8 mouse cellular contexts compared by ENCODE assay signal in the genomic region with DNA sequence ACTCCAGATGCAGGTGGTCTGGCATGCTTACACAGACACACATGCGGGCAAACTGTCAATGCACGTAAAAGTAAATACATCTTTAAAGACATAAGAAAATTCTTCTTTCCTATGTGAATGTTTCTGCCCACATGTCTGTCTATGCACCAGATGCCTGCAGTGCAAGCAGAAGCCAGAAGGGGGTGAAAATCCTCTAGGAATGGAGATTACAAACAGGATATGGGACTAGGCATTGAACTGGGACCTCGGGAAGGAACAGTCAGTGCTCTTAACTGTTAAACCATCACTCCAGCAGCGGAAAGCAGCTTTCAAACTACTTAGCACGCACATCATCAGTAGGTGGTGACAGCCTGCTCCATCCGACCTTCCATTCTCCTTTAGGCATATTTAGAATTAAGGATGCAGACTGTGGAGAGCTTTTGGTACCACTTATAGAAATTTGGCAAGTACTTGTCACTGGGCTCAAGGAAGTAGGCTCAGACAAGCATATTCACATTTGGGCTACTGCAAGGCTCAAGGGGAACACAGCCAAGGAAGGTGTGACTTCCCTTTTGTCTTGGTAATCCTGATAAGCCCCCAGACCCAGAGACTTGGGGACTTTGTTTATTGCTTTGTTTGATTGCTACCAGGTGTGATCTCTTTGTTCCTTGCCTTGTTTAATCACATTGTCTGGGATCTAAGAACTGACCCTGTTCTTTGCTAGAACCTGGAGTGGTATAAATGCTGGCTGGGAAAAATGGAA. TPM values are rescaled to one million over a fixed set of nuclear protein-coding genes. Genes with fewer than 3 reads are reported as not detected.
DNase-seq lines count a peak whose midpoint lies in the region; ATAC-seq and TF ChIP-seq lines count a peak whose summit lies in the region.

No protein-coding gene starts in this region.

- no peak for TF ChIP-seq POLR2A in myocyte (IDR thresholded peaks at IDR 0.05; ENCODE audit: insufficient read length, low read depth)

- intact Hi-C loops in heart, postnatal 25 days (cut with DNase I), result loop anchor here (1.0 to 2.0 kb wide), 2 partner anchors 126 to 190 kb away; no protein-coding TSS in a partner anchor

- H3K79me2 ChIP-seq in myocyte (ENCODE audit: control insufficient read depth, insufficient read depth), result no peaks in the 10 kb centered on the region

- H3K36me3 ChIP-seq in G1E (replicated peaks) (no peaks in the 10 kb centered on the region), myocyte (ENCODE audit: control insufficient read depth, insufficient read depth) (no peaks in the 10 kb centered on the region)

- no peak for TF ChIP-seq CTCF in G1E (IDR thresholded peaks at IDR 0.05; ENCODE audit: low read depth, low read length)

- H3K4me2 ChIP-seq in myocyte (ENCODE audit: low read depth), result peak overlapping the region; percentile 37

- H3K27me3 ChIP-seq in G1E (ENCODE audit: insufficient read depth, low read length) (no peaks in the 10 kb centered on the region), myocyte (ENCODE audit: control insufficient read depth, insufficient read depth, insufficient read length) (no peaks in the 10 kb centered on the region)

- peak; percentile 91 for DNase-seq in heart, adult 11 months
- DNase-seq in heart, postnatal 25 days (ENCODE audit: low spot score), result no peak
- DNase-seq in G1E (ENCODE audit: low spot score), result peak; percentile 0
- DNase-seq in cerebellum, postnatal 25 days, result peak; percentile 80 to 88
- DNase-seq in gastrocnemius, postnatal 4 days (ENCODE audit: low spot score in 2 of 2), result peak; percentile 36 to 65
- DNase-seq in layer of hippocampus, postnatal 25 days (ENCODE audit: extremely low spot score in 1 of 2, low spot score in 1 of 2), result peak; percentile 54 to 81

- H3K9me3 ChIP-seq in G1E (replicated peaks), result no peaks in the 10 kb centered on the region

- H3ac ChIP-seq in myocyte (ENCODE audit: control insufficient read depth, insufficient read length), result no peak overlapping the region

- H3K4me1 ChIP-seq in G1E (ENCODE audit: insufficient read depth, low read depth, low read length), result peaks cover 14% of the 10 kb centered on the region; the same call in 1 of the 2 replicates

- ATAC-seq in G1E (ENCODE audit: extremely low read depth, insufficient number of reproducible peaks, low FRiP score, poor library complexity, severe bottlenecking), result no peak
- no peak for ATAC-seq in megakaryocyte-erythroid progenitor cell, adult 5-6 weeks (replicated peaks; ENCODE audit: low FRiP score, low TSS enrichment, poor library complexity, severe bottlenecking)

- H3K4me3 ChIP-seq in G1E (ENCODE audit: low read depth, low read length) (no peak overlapping the region), myocyte (no peak overlapping the region)

TF ChIP-seq in myocyte, 11 proteins besides CTCF, POLR2A, EP300 and RAD21:
- TF ChIP-seq E2F4 (IDR thresholded peaks at IDR 0.05; ENCODE audit: insufficient read depth) (no peak), POLR2AphosphoS2 (IDR thresholded peaks at IDR 0.05; ENCODE audit: insufficient read length, low read depth) (no peak), MYOG (IDR thresholded peaks at IDR 0.05; ENCODE audit: control insufficient read depth in 1 of 3, insufficient read depth in 1 of 3, insufficient read length in 2 of 3, low read depth in 2 of 3) (no peak), REST (IDR thresholded peaks at IDR 0.05; ENCODE audit: insufficient read depth, insufficient read length) (no peak), CEBPB (IDR thresholded peaks at IDR 0.05; ENCODE audit: insufficient read depth, poor library complexity, severe bottlenecking) (no peak), MYOD1 (IDR thresholded peaks at IDR 0.05; ENCODE audit: control insufficient read depth in 1 of 3, insufficient read length in 2 of 3, low read depth in 2 of 3) (no peak), MAX (IDR thresholded peaks at IDR 0.05; ENCODE audit: low read depth) (no peak), SRF (IDR thresholded peaks at IDR 0.05; ENCODE audit: control insufficient read depth, insufficient read length, low read depth) (no peak)

RNA-seq across cellular contexts. Expression of a gene that starts 18.2 kb away (rescaled TPM):
- total RNA-seq in heart, postnatal 25 days (2021), result not detected
- total RNA-seq in G1E (2014; fragmentation: Nextera tagmentation), result 0.83 TPM in 1 of 2 replicates, not detected in the other
- 0.98 and 1.0 TPM in 2 replicates for total RNA-seq in G1E (2017)
- polyA plus RNA-seq in G1E (2012), result 0.62 and 0.83 TPM in 2 replicates
- not detected for total RNA-seq in gastrocnemius, postnatal 4 days (2021)
- under 1 TPM; 0.28 to 0.49 TPM for total RNA-seq in layer of hippocampus, postnatal 25 days (2021)
- polyA plus RNA-seq in myocyte (2012; fragmentation: generic; extraction: Trizol), result 0.18 TPM
- 0.35 and 0.74 TPM in 2 replicates for total RNA-seq in megakaryocyte-erythroid progenitor cell, adult 5-6 weeks (2014; fragmentation: Nextera tagmentation)
- 1.7 and 1.8 TPM in 2 replicates for total RNA-seq in megakaryocyte-erythroid progenitor cell, adult 5-6 weeks (2017)

RNA-seq across cellular contexts. Expression of a gene that starts 42.2 kb away (rescaled TPM):
- 100 to 1,000 TPM; 124 to 125 TPM for total RNA-seq in heart, postnatal 25 days (2021)
- 97.3 and 108 TPM in 2 replicates for total RNA-seq in G1E (2014; fragmentation: Nextera tagmentation)
- 210 and 302 TPM in 2 replicates for total RNA-seq in G1E (2017)
- 103 and 173 TPM in 2 replicates for polyA plus RNA-seq in G1E (2012)
- total RNA-seq in gastrocnemius, postnatal 4 days (2021), result 10 to 100 TPM; 70.6 to 75.5 TPM
- 100 to 1,000 TPM; 105 to 112 TPM for total RNA-seq in layer of hippocampus, postnatal 25 days (2021)
- 191 TPM for polyA plus RNA-seq in myocyte (2012; fragmentation: generic; extraction: Trizol)
- 197 and 208 TPM in 2 replicates for total RNA-seq in megakaryocyte-erythroid progenitor cell, adult 5-6 weeks (2014; fragmentation: Nextera tagmentation)
- total RNA-seq in megakaryocyte-erythroid progenitor cell, adult 5-6 weeks (2017), result 130 and 141 TPM in 2 replicates

RNA-seq across cellular contexts. Expression of a gene that starts 47.4 kb away (rescaled TPM):
- under 1 TPM; 0.57 to 0.89 TPM for total RNA-seq in heart, postnatal 25 days (2021)
- total RNA-seq in G1E (2014; fragmentation: Nextera tagmentation), result 4.2 and 6.8 TPM in 2 replicates
- total RNA-seq in G1E (2017), result 1.6 and 1.9 TPM in 2 replicates
- polyA plus RNA-seq in G1E (2012), result 0.09 TPM in 2 replicates
- 1 to 10 TPM; 1.3 to 2.7 TPM for total RNA-seq in gastrocnemius, postnatal 4 days (2021)
- 1 to 10 TPM; 2.0 to 4.3 TPM for total RNA-seq in layer of hippocampus, postnatal 25 days (2021)
- polyA plus RNA-seq in myocyte (2012; fragmentation: generic; extraction: Trizol), result 0.26 TPM
- total RNA-seq in megakaryocyte-erythroid progenitor cell, adult 5-6 weeks (2014; fragmentation: Nextera tagmentation), result 3.6 and 5.9 TPM in 2 replicates
- total RNA-seq in megakaryocyte-erythroid progenitor cell, adult 5-6 weeks (2017), result 0.84 TPM in 1 of 2 replicates, not detected in the other
